Mouse (Mus musculus) lung, adult 2 months (tissue): ENCODE measurements at regions not wholly inside any gene's neighbourhood (a gene's known extent, or its start where the extent isn't known, plus 50 kb on each side); places are given as distances from the start of the nearest gene placed in this dataset.

Experiments used
- CTCF ChIP-seq: fragments of 200-500 bp; IDR thresholded peaks from 2 replicates; pipeline ENCODE4 v1.5.1; 2011; ENCODE audit warnings: mild to moderate bottlenecking, low read length, control low read depth; ENCODE audit not compliant: insufficient read depth
- POLR2A ChIP-seq: fragments of 200-500 bp; IDR thresholded peaks from 2 replicates; pipeline ENCODE4 v1.6.1; 2011; ENCODE audit warnings: low read depth, mild to moderate bottlenecking, control low read depth, low read length, borderline replicate concordance; ENCODE audit errors: extremely low read depth

GRCm38 (mm10) chr13:75598186-75598585 is 108.4 kb upstream of the Ell2 start:
- TF ChIP-seq CTCF (no peak), POLR2A (no peak)
